Mouse (Mus musculus): ENCODE results near the gene Dbil5. TPM values are rescaled to one million over a fixed set of nuclear protein-coding genes. Genes with fewer than 3 reads are reported as not detected.
"Not testable (repeated sequence)": the region's sequence is repeated elsewhere in the genome, so short reads cannot be mapped to it uniquely, and the experiment has no call there.

Gene Dbil5
- polyA plus RNA-seq, 1 experiment from 2014 or later, result 2.1 TPM

DNA sequence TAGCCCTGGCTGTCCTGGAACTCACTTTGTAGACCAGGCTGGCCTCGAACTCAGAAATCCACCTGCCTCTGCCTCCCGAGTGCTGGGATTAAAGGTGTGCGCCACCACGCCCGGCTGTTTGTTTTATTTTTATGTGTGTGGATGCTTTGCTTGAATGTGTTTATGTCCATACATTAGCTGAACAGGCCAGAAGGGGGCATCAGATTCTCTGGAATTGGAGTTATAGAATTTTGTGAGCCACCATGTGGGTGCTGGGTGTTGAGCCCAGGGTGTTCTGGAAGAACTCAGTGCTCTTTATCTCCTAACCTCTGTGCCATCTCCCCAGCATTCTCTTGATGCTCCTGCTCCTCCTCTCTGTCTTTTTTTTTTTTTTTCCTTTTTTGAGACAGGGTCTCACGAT is 30.5 kb upstream of the Dbil5 start:
- Histone ChIP-seq H3K27ac (replicated peaks in 1 of 2; ENCODE audit: control insufficient read depth in 1 of 2, insufficient read depth in 1 of 2, low read depth in 2 of 2, low read length in 2 of 2) (no peak overlapping the region), H3K4me2 (ENCODE audit: low read length) (no peak overlapping the region), H3K27me3 (ENCODE audit: control insufficient read depth, insufficient read depth, low read length) (no peaks in the 10 kb centered on the region), H3K4me3 (ENCODE audit: control insufficient read depth in 1 of 2, insufficient read depth in 1 of 2, low read depth in 1 of 2, low read length in 2 of 2) (no peak overlapping the region), H3K9me3 (ENCODE audit: control insufficient read depth, low read length) (no peaks in the 10 kb centered on the region), H3K9ac (ENCODE audit: low read length) (no peak overlapping the region), H3K36me3 (ENCODE audit: control insufficient read depth, insufficient read depth, low read length) (no peaks in the 10 kb centered on the region), H3K4me1 (ENCODE audit: control insufficient read depth in 2 of 2, insufficient read depth in 2 of 2, low read length in 2 of 2) (no peaks in the 10 kb centered on the region)
- ATAC-seq (ENCODE audit: insufficient number of reproducible peaks, insufficient read depth, low FRiP score, low read depth), result no peak
- WGBS, result 84% methylated on average over 6 of the region's 6 CpGs

DNA sequence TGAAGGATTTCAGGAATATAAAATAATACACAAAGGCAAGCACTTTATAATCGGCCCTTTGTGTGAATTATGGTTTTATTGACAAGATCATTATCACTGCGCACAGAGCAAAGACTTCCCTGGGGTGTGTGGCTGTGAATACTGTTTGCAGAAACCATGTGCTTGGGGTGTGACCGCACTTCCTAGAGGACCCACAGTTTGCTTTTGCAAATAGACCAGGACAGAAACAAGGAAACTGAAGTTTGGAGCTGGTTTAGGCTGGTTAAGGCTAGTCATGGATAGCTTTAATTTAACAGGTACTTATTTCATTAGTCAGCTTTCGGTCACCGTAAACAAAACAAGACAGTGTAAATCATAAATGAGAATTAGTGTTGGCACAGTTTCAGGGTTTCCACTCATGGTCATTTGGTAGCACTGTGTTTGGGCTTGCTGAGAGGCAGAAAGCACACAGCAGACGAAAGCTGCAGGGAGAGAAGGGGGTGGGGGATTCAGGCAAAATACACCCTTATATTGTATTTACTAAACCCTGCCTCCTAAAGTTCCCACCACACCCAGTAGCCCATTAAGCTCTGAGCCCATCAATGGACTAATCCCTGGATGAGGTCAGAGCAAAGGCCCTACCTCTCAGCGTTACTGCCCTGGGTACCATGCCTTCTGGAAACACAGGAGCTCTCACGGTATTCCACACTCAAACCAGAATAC is 21.0 kb upstream of the Dbil5 start:
- H3K4me3 ChIP-seq (ENCODE audit: control insufficient read depth in 1 of 2, insufficient read depth in 1 of 2, low read depth in 1 of 2, low read length in 2 of 2), result no peak overlapping the region
- H3K27me3 ChIP-seq (ENCODE audit: control insufficient read depth, insufficient read depth, low read length), result peaks cover 4% of the 10 kb centered on the region; the same call in 1 of the 2 replicates
- H3K9ac ChIP-seq (ENCODE audit: low read length), result no peak overlapping the region
- H3K4me2 ChIP-seq (ENCODE audit: low read length), result peak overlapping the region; percentile 2; the same call in 1 of the 2 replicates
- WGBS, result 70% methylated on average over 8 of the region's 8 CpGs
- H3K36me3 ChIP-seq (ENCODE audit: control insufficient read depth, insufficient read depth, low read length), result no peaks in the 10 kb centered on the region
- H3K27ac ChIP-seq (replicated peaks in 1 of 2; ENCODE audit: control insufficient read depth in 1 of 2, insufficient read depth in 1 of 2, low read depth in 2 of 2, low read length in 2 of 2), result no peak overlapping the region
- no peaks in the 10 kb centered on the region for H3K9me3 ChIP-seq (ENCODE audit: control insufficient read depth, low read length)
- H3K4me1 ChIP-seq (ENCODE audit: control insufficient read depth in 2 of 2, insufficient read depth in 2 of 2, low read length in 2 of 2), result peaks cover 2 to 4% of the 10 kb centered on the region in 2 experiments; a peak in 1 of 4 replicates
- no peak for ATAC-seq (ENCODE audit: insufficient number of reproducible peaks, insufficient read depth, low FRiP score, low read depth)

DNA sequence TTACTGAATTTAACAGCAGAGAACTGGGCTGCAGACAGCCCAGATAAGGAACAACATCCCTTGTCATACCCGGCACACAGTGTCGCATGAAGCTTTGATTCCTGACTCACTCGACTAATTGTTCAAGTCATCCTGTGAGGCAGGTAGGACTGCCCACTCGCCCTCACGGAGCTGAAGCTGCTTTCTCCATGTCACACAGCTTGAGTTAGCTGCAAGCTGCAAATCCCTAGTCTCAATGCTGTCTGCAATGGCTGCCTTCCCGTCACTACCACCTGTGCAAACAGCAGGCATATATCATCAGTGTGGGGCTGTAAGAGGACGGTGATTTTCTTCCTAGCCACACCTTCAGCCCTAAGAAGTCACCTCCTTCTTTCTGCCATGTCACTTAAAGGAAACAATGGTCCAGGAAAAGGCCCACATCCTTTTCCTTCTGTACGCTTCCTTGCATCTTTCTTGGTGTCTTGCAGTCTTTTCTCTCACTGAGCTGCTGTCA is 20.4 kb upstream of the Dbil5 start:
- Histone ChIP-seq H3K27ac (replicated peaks in 1 of 2; ENCODE audit: control insufficient read depth in 1 of 2, insufficient read depth in 1 of 2, low read depth in 2 of 2, low read length in 2 of 2) (no peak overlapping the region), H3K9ac (ENCODE audit: low read length) (no peak overlapping the region), H3K4me1 (ENCODE audit: control insufficient read depth in 2 of 2, insufficient read depth in 2 of 2, low read length in 2 of 2) (peaks cover 2 to 6% of the 10 kb centered on the region in 2 experiments; a peak in 1 of 4 replicates), H3K9me3 (ENCODE audit: control insufficient read depth, low read length) (no peaks in the 10 kb centered on the region), H3K27me3 (ENCODE audit: control insufficient read depth, insufficient read depth, low read length) (peaks cover 4% of the 10 kb centered on the region; the same call in 1 of the 2 replicates), H3K36me3 (ENCODE audit: control insufficient read depth, insufficient read depth, low read length) (no peaks in the 10 kb centered on the region), H3K4me3 (ENCODE audit: control insufficient read depth in 1 of 2, insufficient read depth in 1 of 2, low read depth in 1 of 2, low read length in 2 of 2) (no peak overlapping the region), H3K4me2 (ENCODE audit: low read length) (peak overlapping the region; percentile 2; the same call in 1 of the 2 replicates)
- 34% methylated on average over 8 of the region's 8 CpGs for WGBS
- no peak for ATAC-seq (ENCODE audit: insufficient number of reproducible peaks, insufficient read depth, low FRiP score, low read depth)

DNA sequence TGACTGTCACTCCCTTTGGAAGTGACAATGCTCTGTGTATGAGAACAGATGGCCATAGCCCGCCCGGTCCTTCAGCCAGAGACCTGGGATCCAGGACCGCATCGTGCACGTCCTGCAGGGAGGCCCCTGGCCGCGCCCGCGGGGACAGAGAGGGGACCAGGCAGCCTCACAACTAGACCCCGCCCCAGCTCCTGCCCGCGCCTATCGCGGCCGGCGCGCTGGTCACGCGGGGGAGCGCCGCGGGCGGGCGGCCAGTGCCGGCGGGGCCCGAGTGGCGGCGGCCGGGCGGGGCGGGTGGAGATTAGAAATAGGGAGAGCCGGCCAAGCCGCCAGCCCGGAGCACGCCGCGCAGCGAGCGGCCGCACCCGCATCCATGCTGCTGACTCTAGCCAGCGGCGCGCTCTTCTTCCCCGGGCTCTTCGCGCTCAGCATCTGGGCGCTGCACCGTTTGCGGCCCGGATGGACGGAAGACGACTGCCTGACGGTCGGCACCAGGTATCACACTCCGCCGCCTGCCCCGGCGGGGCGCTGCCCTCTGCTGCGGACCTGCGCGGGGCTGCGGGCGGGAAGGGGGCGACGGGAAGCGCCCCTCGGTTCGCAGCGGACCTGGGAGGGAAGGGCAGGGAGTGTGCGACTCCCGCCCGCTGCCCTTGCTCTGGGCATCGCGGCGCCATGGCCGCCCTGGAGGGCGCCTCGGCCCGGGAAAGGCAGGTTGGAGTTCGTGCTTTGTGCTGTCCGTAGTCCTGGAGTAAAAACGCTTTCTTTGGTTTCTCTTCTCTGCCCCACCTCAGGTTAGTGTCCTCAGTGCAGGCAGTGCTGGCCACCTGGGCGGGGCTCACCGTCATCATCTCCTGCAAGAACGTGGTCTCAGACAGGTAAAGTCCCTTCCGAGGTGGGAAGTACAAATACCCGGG is 15.4 kb upstream of the Dbil5 start:
- Histone ChIP-seq H3K4me1 (ENCODE audit: control insufficient read depth in 2 of 2, insufficient read depth in 2 of 2, low read length in 2 of 2) (peaks cover 3 to 6% of the 10 kb centered on the region in 2 experiments; a peak in 2 of 4 replicates), H3K9ac (ENCODE audit: low read length) (peak overlapping the region; percentile 85), H3K27ac (replicated peaks in 1 of 2; ENCODE audit: control insufficient read depth in 1 of 2, insufficient read depth in 1 of 2, low read depth in 2 of 2, low read length in 2 of 2) (peak overlapping the region; percentile 43 to 64; a peak in 2 of 4 replicates), H3K36me3 (ENCODE audit: control insufficient read depth, insufficient read depth, low read length) (peaks cover 29% of the 10 kb centered on the region), H3K9me3 (ENCODE audit: control insufficient read depth, low read length) (no peaks in the 10 kb centered on the region), H3K27me3 (ENCODE audit: control insufficient read depth, insufficient read depth, low read length) (peaks cover 4% of the 10 kb centered on the region; the same call in 1 of the 2 replicates), H3K4me3 (ENCODE audit: control insufficient read depth in 1 of 2, insufficient read depth in 1 of 2, low read depth in 1 of 2, low read length in 2 of 2) (peak overlapping the region; percentile 79 to 90), H3K4me2 (ENCODE audit: low read length) (peak overlapping the region; percentile 95)
- WGBS, result under 1% methylated on average over 88 of the region's 90 CpGs
- peak; percentile 99 for ATAC-seq (ENCODE audit: insufficient number of reproducible peaks, insufficient read depth, low FRiP score, low read depth)

DNA sequence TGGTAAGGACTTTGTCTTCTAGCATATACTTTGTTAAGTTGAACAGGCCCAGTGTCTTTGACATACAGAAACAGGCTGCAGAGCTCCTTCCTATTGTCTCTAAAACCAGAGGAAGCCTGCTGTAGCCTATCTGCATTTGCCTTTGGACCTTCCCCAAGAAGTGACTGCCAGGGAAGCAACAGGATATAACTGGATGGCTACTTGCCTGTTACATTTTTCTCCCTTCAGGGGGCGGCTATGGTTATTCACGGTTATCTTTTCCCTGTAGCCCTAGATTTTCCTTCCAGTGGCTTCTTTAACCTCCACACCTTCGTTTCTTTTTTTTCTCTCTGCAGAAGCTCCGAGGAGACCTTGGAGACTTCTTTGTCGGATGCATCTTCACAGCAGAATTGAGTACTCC is 10.6 kb upstream of the Dbil5 start:
- H3K9me3 ChIP-seq (ENCODE audit: control insufficient read depth, low read length), result no peaks in the 10 kb centered on the region
- H3K4me1 ChIP-seq (ENCODE audit: control insufficient read depth in 2 of 2, insufficient read depth in 2 of 2, low read length in 2 of 2), result peaks cover 0 to 3% of the 10 kb centered on the region in 2 experiments; a peak in 1 of 4 replicates
- peaks cover 64% of the 10 kb centered on the region for H3K36me3 ChIP-seq (ENCODE audit: control insufficient read depth, insufficient read depth, low read length)
- H3K27ac ChIP-seq (replicated peaks in 1 of 2; ENCODE audit: control insufficient read depth in 1 of 2, insufficient read depth in 1 of 2, low read depth in 2 of 2, low read length in 2 of 2), result peak overlapping the region in 1 of 2 experiments; percentile 28; a peak in 1 of 4 replicates
- no peak overlapping the region for H3K4me3 ChIP-seq (ENCODE audit: control insufficient read depth in 1 of 2, insufficient read depth in 1 of 2, low read depth in 1 of 2, low read length in 2 of 2)
- ATAC-seq (ENCODE audit: insufficient number of reproducible peaks, insufficient read depth, low FRiP score, low read depth), result no peak
- H3K27me3 ChIP-seq (ENCODE audit: control insufficient read depth, insufficient read depth, low read length), result no peaks in the 10 kb centered on the region
- WGBS, result 69% methylated on average over 5 of the region's 5 CpGs
- no peak overlapping the region for H3K9ac ChIP-seq (ENCODE audit: low read length)
- no peak overlapping the region for H3K4me2 ChIP-seq (ENCODE audit: low read length)

DNA sequence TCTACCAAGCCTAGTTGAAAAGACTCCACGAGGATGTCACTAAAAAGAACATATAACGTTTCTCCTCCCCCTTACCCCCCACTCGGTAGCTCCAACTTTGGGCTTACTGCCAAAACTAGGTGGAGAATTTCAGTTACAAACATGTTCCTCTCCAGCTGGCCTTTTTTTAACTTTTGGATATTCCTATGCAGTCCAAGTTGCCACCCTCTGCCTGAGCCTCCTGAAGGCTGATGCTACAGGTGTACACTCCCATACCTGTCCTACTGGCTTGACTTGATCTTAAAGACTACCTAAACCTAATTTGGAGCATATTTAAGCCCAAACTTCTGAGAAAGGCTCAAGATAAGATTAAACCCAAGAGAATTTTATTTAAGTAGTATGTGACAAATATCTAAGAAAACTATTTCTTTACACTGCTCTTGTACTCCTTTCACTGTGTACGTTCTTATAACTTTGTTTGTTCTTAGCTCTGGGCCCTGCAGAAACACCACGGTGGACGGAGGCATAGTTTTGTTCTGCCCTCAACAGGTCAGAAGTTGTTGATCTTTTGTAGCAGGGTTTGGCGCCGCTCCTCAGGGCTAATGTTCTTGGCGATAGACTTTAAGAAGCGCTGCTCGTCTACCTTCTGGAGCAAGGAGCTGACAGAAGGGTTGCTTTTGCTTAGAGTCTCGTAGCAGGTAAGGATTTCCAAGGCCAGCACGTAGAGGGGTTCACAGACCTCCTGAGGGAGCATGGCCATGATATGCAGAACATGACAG is 7.0 kb upstream of the Dbil5 start:
- Histone ChIP-seq H3K9ac (ENCODE audit: low read length) (no peak overlapping the region), H3K4me2 (ENCODE audit: low read length) (no peak overlapping the region), H3K4me1 (ENCODE audit: control insufficient read depth in 2 of 2, insufficient read depth in 2 of 2, low read length in 2 of 2) (no peaks in the 10 kb centered on the region), H3K27me3 (ENCODE audit: control insufficient read depth, insufficient read depth, low read length) (no peaks in the 10 kb centered on the region), H3K9me3 (ENCODE audit: control insufficient read depth, low read length) (no peaks in the 10 kb centered on the region), H3K36me3 (ENCODE audit: control insufficient read depth, insufficient read depth, low read length) (peaks cover 77% of the 10 kb centered on the region), H3K27ac (replicated peaks in 1 of 2; ENCODE audit: control insufficient read depth in 1 of 2, insufficient read depth in 1 of 2, low read depth in 2 of 2, low read length in 2 of 2) (no peak overlapping the region), H3K4me3 (ENCODE audit: control insufficient read depth in 1 of 2, insufficient read depth in 1 of 2, low read depth in 1 of 2, low read length in 2 of 2) (no peak overlapping the region)
- no peak for ATAC-seq (ENCODE audit: insufficient number of reproducible peaks, insufficient read depth, low FRiP score, low read depth)
- WGBS, result 79% methylated on average over 13 of the region's 13 CpGs

DNA sequence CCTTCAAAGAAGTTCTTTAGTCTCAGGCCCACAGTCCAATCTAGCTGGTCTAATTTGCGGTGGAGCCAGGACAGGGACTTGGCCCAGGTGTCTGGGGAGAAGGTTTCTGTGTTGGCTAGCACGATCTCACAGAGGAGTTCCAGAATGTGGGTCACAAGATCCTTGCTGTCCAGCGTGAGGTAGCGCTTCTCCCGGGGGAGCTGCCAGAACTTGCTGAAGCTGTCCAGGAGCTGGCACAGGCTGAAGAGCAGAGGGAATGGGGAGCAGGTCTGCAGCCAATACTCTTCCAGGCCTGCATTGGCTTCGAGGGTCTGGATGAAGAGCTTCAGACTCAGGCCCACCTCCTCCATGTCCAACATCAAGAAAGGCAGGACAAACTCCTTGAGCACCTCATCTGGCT is 5.8 kb upstream of the Dbil5 start:
- H3K4me3 ChIP-seq (ENCODE audit: control insufficient read depth in 1 of 2, insufficient read depth in 1 of 2, low read depth in 1 of 2, low read length in 2 of 2); H3K27ac ChIP-seq (replicated peaks in 1 of 2; ENCODE audit: control insufficient read depth in 1 of 2, insufficient read depth in 1 of 2, low read depth in 2 of 2, low read length in 2 of 2); H3K4me1 ChIP-seq (ENCODE audit: control insufficient read depth in 2 of 2, insufficient read depth in 2 of 2, low read length in 2 of 2); H3K4me2 ChIP-seq (ENCODE audit: low read length); H3K9me3 ChIP-seq (ENCODE audit: control insufficient read depth, low read length); H3K9ac ChIP-seq (ENCODE audit: low read length); H3K27me3 ChIP-seq (ENCODE audit: control insufficient read depth, insufficient read depth, low read length); ATAC-seq (ENCODE audit: insufficient number of reproducible peaks, insufficient read depth, low FRiP score, low read depth): not testable (repeated sequence)
- peaks cover 65% of the 10 kb centered on the region for H3K36me3 ChIP-seq (ENCODE audit: control insufficient read depth, insufficient read depth, low read length)
- 82% methylated on average over 3 of the region's 6 CpGs for WGBS

Data from heart, embryonic 14.5 days (tissue).